Mouse (Mus musculus) brain, embryonic 14.5 days (tissue): ENCODE data around the gene Kif3a.

Source experiments
- CTCF ChIP-seq: fragments of 200-500 bp; IDR thresholded peaks from 2 replicates; pipeline ENCODE4 v1.5.1; 2012; ENCODE audit warnings: inconsistent platforms, mild to moderate bottlenecking, moderate library complexity, borderline replicate concordance; ENCODE audit not compliant: insufficient read depth, insufficient read length; ENCODE audit errors: extremely low read depth
- POLR2A ChIP-seq: fragments of 200-500 bp; IDR thresholded peaks from 2 replicates; pipeline ENCODE4 v1.6.1; 2012; ENCODE audit warnings: mild to moderate bottlenecking, inconsistent platforms, borderline replicate concordance; ENCODE audit not compliant: poor library complexity, insufficient read depth, insufficient read length, severe bottlenecking; ENCODE audit errors: extremely low read depth

GRCm38 (mm10) chr11:53543021-53543420, 24.2 kb upstream of the Kif3a start:
- TF ChIP-seq POLR2A (no peak), CTCF (no peak)
